Mouse (Mus musculus) forebrain, embryonic 10.5 days (tissue): ENCODE measurements around the gene Stpg1. TPM values are rescaled to one million over a fixed set of nuclear protein-coding genes. Genes with fewer than 3 reads are reported as not detected.
A peak's percentile ranks its signal among the peaks of the same experiment; 100 is the strongest.

Experiments
- DNase-seq: peaks from one replicate; pipeline ENCODE4 v3.0.0-alpha.2; 2017; ENCODE audit warnings: low spot score; ENCODE audit errors: extremely low spot score
- H3K27ac ChIP-seq: fragments of 300-500 bp; sonication (generic); 2 replicates; pipeline ENCODE4 v1.5.1; 2016; ENCODE audit warnings: mild to moderate bottlenecking
- H3K27me3 ChIP-seq: fragments of 300-500 bp; sonication (generic); 2 replicates; pipeline ENCODE4 v1.6.1; 2016; ENCODE audit warnings: mild to moderate bottlenecking; ENCODE audit not compliant: poor library complexity, severe bottlenecking
- H3K36me3 ChIP-seq: fragments of 300-500 bp; sonication (generic); replicated peaks from 2 replicates; pipeline ENCODE4 v1.6.1; 2016; ENCODE audit warnings: mild to moderate bottlenecking, moderate library complexity
- H3K4me1 ChIP-seq: fragments of 300-500 bp; sonication (generic); 2 replicates; pipeline ENCODE4 v1.6.1; 2016
- H3K4me3 ChIP-seq: fragments of 300-500 bp; sonication (generic); 2 replicates; pipeline ENCODE4 v1.5.1; 2016; ENCODE audit warnings: mild to moderate bottlenecking, moderate library complexity
- H3K9me3 ChIP-seq: fragments of 300-500 bp; sonication (generic); 2 replicates; pipeline ENCODE4 v1.6.1; 2016; ENCODE audit warnings: mild to moderate bottlenecking, moderate library complexity
- WGBS: fragments of 180-500 bp; shearing (Covaris S2); methylation state at CpG from one replicate; pipeline ENCODE4 v1.1.7; 2016; 5-methylcytosine and 5-hydroxymethylcytosine counted together
- polyA plus RNA-seq: library from polyadenylated mRNA; unstranded; fragments of >200 nt; fragmentation: Nextera tagmentation; extraction: Ambion mirVana; gene quantifications from 2 replicates; pipeline ENCODE4 v1.2.1, GENCODE M21; 2016

Gene Stpg1
- polyA plus RNA-seq, 1 experiment from 2014 or later = 0.32 TPM

GRCm38 (mm10) chr4:135518135-135518534 is 23.5 kb downstream of the Stpg1 start:
- Histone ChIP-seq H3K27me3 (peaks cover 39% of the 10 kb centered on the region), H3K36me3 (no peaks in the 10 kb centered on the region), H3K4me1 (peaks cover 27% of the 10 kb centered on the region), H3K4me3 (no peak overlapping the region), H3K9me3 (no peaks in the 10 kb centered on the region), H3K27ac (0 out of 2 replicates have a peak overlapping the region, but pooled peaks have one; percentile 25)
- DNase-seq = no peak
- WGBS = 87% methylated on average over 12 of the region's 12 CpGs

GRCm38 (mm10) chr4:135520421-135520820 is 25.8 kb downstream of the Stpg1 start:
- Histone ChIP-seq H3K27ac (no peak overlapping the region), H3K4me3 (no peak overlapping the region), H3K36me3 (no peaks in the 10 kb centered on the region), H3K9me3 (no peaks in the 10 kb centered on the region), H3K27me3 (peaks cover 55% of the 10 kb centered on the region), H3K4me1 (peaks cover 37% of the 10 kb centered on the region)
- WGBS = 86% methylated on average over 9 of the region's 9 CpGs
- no peak for DNase-seq

- peak; percentile 58 for DNase-seq
- Histone ChIP-seq H3K27ac (peak overlapping the region; percentile 80), H3K4me1 (peaks cover 47% of the 10 kb centered on the region), H3K36me3 (no peaks in the 10 kb centered on the region), H3K27me3 (peaks cover 71% of the 10 kb centered on the region), H3K4me3 (no peak overlapping the region), H3K9me3 (no peaks in the 10 kb centered on the region)
- 1% methylated on average over 6 of the region's 7 CpGs for WGBS
Measured at GRCm38 (mm10) chr4:135523939-135524338, 29.3 kb downstream of the Stpg1 start.

GRCm38 (mm10) chr4:135525057-135525456 is 30.5 kb downstream of the Stpg1 start:
- H3K36me3 ChIP-seq = no peaks in the 10 kb centered on the region
- 63% methylated on average over 12 of the region's 12 CpGs for WGBS
- H3K27ac ChIP-seq = peak overlapping the region; percentile 80
- H3K4me1 ChIP-seq = peaks cover 47% of the 10 kb centered on the region
- DNase-seq = no peak
- peaks cover 70% of the 10 kb centered on the region for H3K27me3 ChIP-seq
- H3K9me3 ChIP-seq = peaks cover 1% of the 10 kb centered on the region; the same call in 1 of the 2 replicates
- no peak overlapping the region for H3K4me3 ChIP-seq

- peaks cover 47% of the 10 kb centered on the region for H3K4me1 ChIP-seq
- peaks cover 11% of the 10 kb centered on the region for H3K9me3 ChIP-seq
- peak; percentile 48 for DNase-seq
- H3K36me3 ChIP-seq = no peaks in the 10 kb centered on the region
- WGBS = 6% methylated on average over 14 of the region's 14 CpGs
- H3K27me3 ChIP-seq = peaks cover 59% of the 10 kb centered on the region
- H3K27ac ChIP-seq = peak overlapping the region; percentile 80
- peak overlapping the region; percentile 21; the same call in 1 of the 2 replicates for H3K4me3 ChIP-seq
Measured at GRCm38 (mm10) chr4:135526039-135526710, 31.6 kb downstream of the Stpg1 start.

GRCm38 (mm10) chr4:135530270-135530669 is 35.7 kb downstream of the Stpg1 start:
- DNase-seq = no peak
- no peak overlapping the region for H3K4me3 ChIP-seq
- H3K36me3 ChIP-seq = no peaks in the 10 kb centered on the region
- no peak overlapping the region for H3K27ac ChIP-seq
- H3K9me3 ChIP-seq = peaks cover 11% of the 10 kb centered on the region
- H3K27me3 ChIP-seq = peaks cover 26% of the 10 kb centered on the region
- WGBS = 55% methylated on average over 2 of the region's 2 CpGs
- peaks cover 31% of the 10 kb centered on the region for H3K4me1 ChIP-seq

- peaks cover 16% of the 10 kb centered on the region for H3K27me3 ChIP-seq
- H3K4me1 ChIP-seq = peaks cover 23% of the 10 kb centered on the region
- H3K36me3 ChIP-seq = no peaks in the 10 kb centered on the region
- peaks cover 11% of the 10 kb centered on the region for H3K9me3 ChIP-seq
- 95% methylated on average over 9 of the region's 9 CpGs for WGBS
- no peak overlapping the region for H3K4me3 ChIP-seq
- DNase-seq = no peak
- H3K27ac ChIP-seq = no peak overlapping the region
Measured at GRCm38 (mm10) chr4:135531236-135531635, 36.6 kb downstream of the Stpg1 start.

- peaks cover 11% of the 10 kb centered on the region for H3K9me3 ChIP-seq
- no peaks in the 10 kb centered on the region for H3K36me3 ChIP-seq
- no peak overlapping the region for H3K4me3 ChIP-seq
- no peak overlapping the region for H3K27ac ChIP-seq
- peaks cover 11% of the 10 kb centered on the region for H3K27me3 ChIP-seq
- peaks cover 17% of the 10 kb centered on the region for H3K4me1 ChIP-seq
- no peak for DNase-seq
- WGBS = 55% methylated on average over 9 of the region's 9 CpGs
Measured at GRCm38 (mm10) chr4:135531771-135532613, 37.4 kb downstream of the Stpg1 start.

GRCm38 (mm10) chr4:135533001-135533400 is 38.4 kb downstream of the Stpg1 start:
- no peak for DNase-seq
- peaks cover under 1% of the 10 kb centered on the region; the same call in 1 of the 2 replicates for H3K27me3 ChIP-seq
- H3K9me3 ChIP-seq = peaks cover 11% of the 10 kb centered on the region
- no peaks in the 10 kb centered on the region for H3K36me3 ChIP-seq
- 78% methylated on average over 6 of the region's 6 CpGs for WGBS
- H3K27ac ChIP-seq = no peak overlapping the region
- no peak overlapping the region for H3K4me3 ChIP-seq
- peaks cover 10% of the 10 kb centered on the region for H3K4me1 ChIP-seq

- WGBS = 96% methylated on average over 3 of the region's 3 CpGs
- H3K9me3 ChIP-seq = peaks cover 10% of the 10 kb centered on the region
- no peaks in the 10 kb centered on the region for H3K27me3 ChIP-seq
- H3K36me3 ChIP-seq = no peaks in the 10 kb centered on the region
- no peak overlapping the region for H3K4me3 ChIP-seq
- H3K4me1 ChIP-seq = peaks cover 9% of the 10 kb centered on the region
- no peak for DNase-seq
- no peak overlapping the region for H3K27ac ChIP-seq
Measured at GRCm38 (mm10) chr4:135535021-135535420, 40.4 kb downstream of the Stpg1 start.

GRCm38 (mm10) chr4:135539056-135539455 is 44.5 kb downstream of the Stpg1 start:
- Histone ChIP-seq H3K4me3 (no peak overlapping the region), H3K27ac (no peak overlapping the region), H3K9me3 (no peaks in the 10 kb centered on the region), H3K36me3 (no peaks in the 10 kb centered on the region), H3K4me1 (0 out of 2 replicates have a peak, but pooled peaks cover 4% of the 10 kb centered on the region), H3K27me3 (peaks cover 21% of the 10 kb centered on the region)
- WGBS = 87% methylated on average over 12 of the region's 12 CpGs
- no peak for DNase-seq

GRCm38 (mm10) chr4:135540057-135540456 is 45.5 kb downstream of the Stpg1 start:
- DNase-seq = no peak
- Histone ChIP-seq H3K27me3 (peaks cover 31% of the 10 kb centered on the region), H3K4me1 (peaks cover 12% of the 10 kb centered on the region), H3K36me3 (no peaks in the 10 kb centered on the region), H3K27ac (no peak overlapping the region), H3K9me3 (no peaks in the 10 kb centered on the region), H3K4me3 (no peak overlapping the region)
- WGBS = 87% methylated on average over 9 of the region's 9 CpGs

- Histone ChIP-seq H3K27ac (no peak overlapping the region), H3K36me3 (no peaks in the 10 kb centered on the region), H3K27me3 (peaks cover 73% of the 10 kb centered on the region), H3K4me3 (no peak overlapping the region), H3K4me1 (peaks cover 50% of the 10 kb centered on the region), H3K9me3 (no peaks in the 10 kb centered on the region)
- no peak for DNase-seq
- 93% methylated on average over 2 of the region's 2 CpGs for WGBS
Measured at GRCm38 (mm10) chr4:135544284-135544683, 49.7 kb downstream of the Stpg1 start.
